Mouse (Mus musculus) neural tube, postnatal 0 days (tissue): ENCODE results near the gene Proser3. TPM values are rescaled to one million over a fixed set of nuclear protein-coding genes. Genes with fewer than 3 reads are reported as not detected.

ENCODE experiments used
- microRNA-seq: library from miRNA; unstranded; fragments of <30 nt; microRNA quantifications from one replicate; pipeline ENCODE4, GENCODE M21; 2016
- polyA plus RNA-seq: library from polyadenylated mRNA; unstranded; fragments of >200 nt; fragmentation: Nextera tagmentation; extraction: Ambion mirVana; gene quantifications from 2 replicates; pipeline ENCODE4 v1.2.1, GENCODE M21; 2015

Proser3 gene
- polyA plus RNA-seq: 3.0 and 4.7 TPM in 2 replicates

GRCm38 (mm10) chr7:30552102-30553020, at the start of gene Proser3, which contains the start of gene Hspb6:
Gene Proser3, minus strand, starts transcription at chr7:30552299.
Gene Hspb6, plus strand, starts transcription at chr7:30552178.

GRCm38 (mm10) chr7:30598786-30599185, 46.7 kb upstream of the Proser3 start, which contains the start of gene Zbtb32:
Gene Zbtb32, minus strand, starts transcription at chr7:30598909.

DNA sequence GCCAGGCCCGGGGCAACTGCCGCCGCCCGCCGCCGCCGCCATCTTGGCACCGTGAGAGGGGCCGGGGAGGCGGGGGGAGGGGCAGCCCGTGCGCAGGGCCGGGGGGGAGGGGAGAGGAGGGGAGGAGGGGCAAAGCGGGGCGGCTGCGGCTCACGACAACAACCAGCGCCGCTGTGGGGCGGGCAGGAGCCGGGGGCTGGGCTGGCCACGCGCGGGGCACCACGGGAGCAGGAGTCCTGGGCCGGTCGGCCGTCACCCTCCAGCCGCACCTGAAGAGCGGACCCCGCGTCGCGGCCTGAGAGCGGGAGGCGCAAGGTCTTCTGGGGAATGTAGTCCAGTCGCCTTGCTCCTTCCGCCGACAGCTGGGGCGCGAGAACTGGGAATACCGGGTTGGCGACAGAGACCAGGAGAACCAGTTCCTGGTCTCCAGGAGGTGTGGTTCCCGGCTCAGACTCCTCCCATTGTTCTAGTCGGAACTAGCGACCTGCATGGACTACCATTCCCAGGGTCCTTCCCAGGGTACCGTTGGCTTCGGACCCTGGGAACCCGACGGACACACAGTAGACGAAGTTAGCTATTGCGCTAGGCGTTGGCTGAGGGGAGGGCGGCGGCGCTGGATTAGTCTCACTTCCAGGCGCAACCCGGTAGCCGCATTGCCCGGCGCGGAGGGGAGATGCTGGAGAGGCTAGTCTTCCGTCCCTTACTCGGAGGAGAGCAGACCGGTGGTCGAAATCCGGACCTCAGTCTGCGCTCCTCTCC, 36.8 kb upstream of the Proser3 start, which contains the start of gene Kmt2b:
Gene Kmt2b, minus strand, starts transcription at position 51 of the 759 bp plus-strand sequence.

DNA sequence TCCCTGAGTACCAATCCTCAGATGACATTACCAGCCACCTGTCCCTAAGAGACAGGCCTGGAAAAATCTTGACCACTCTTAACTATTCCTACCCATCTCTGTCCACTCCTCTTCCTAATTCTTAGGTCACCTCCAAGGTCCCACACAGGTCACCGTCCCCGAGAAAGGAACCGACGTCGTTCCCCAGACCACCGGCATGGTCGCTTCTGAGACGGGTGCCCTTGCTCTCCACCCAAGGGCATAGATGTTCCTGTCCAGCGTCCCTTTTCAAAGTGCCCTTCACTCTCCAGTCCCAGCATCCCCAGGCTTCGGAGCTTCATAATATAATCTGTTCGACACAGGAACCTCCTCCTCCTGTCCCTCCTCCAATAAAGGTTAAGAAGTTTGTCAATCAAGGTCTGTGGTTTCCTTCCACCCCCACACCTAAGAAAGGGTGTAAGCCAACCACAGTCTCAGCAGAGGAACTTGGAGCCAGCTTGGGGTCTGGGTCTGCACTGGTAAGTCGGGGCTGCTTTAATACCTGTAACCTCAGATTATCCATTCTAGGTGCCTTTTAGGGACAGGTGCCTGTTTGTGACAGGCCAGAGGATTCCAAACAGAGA, 13.0 kb upstream of the Proser3 start, which contains the start of gene Igflr1:
Gene Igflr1, plus strand, starts transcription at position 458 of the 602 bp plus-strand sequence.

GRCm38 (mm10) chr7:30563117-30563905, 11.2 kb upstream of the Proser3 start, which contains the start of the genes U2af1l4, Gm49396 and Psenen:
Gene U2af1l4, plus strand, starts transcription at chr7:30563301.
Gene Gm49396, plus strand, starts transcription at chr7:30563344.
Gene Psenen, minus strand, starts transcription at chr7:30563627.

DNA sequence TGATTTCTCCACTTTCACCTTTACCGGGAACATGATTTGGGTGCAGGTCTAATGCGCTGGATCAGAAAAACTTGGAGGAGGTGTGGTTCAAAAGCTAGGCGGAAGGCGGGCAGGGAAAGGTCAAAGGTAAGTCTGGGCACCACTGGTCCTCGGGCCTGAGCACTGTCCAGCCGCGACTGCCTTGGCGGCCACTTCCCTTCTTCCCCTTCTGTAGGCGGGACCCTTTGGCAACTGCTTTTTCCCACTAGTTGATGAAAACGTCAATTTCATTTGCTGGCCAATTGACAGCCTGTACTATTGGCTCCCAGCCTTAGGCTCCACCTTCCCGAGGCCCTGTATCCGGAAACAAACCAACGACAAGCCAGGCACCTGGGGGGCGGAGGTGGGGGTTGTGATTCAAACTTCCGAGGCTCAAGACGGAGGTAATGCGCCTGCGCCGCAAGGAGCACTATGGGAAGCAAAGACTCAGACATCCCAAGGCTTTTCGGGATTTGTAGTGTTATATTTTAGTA, 7.4 kb upstream of the Proser3 start, which contains the start of gene Lin37:
Gene Lin37, minus strand, starts transcription at position 396 of the 512 bp plus-strand sequence.

DNA sequence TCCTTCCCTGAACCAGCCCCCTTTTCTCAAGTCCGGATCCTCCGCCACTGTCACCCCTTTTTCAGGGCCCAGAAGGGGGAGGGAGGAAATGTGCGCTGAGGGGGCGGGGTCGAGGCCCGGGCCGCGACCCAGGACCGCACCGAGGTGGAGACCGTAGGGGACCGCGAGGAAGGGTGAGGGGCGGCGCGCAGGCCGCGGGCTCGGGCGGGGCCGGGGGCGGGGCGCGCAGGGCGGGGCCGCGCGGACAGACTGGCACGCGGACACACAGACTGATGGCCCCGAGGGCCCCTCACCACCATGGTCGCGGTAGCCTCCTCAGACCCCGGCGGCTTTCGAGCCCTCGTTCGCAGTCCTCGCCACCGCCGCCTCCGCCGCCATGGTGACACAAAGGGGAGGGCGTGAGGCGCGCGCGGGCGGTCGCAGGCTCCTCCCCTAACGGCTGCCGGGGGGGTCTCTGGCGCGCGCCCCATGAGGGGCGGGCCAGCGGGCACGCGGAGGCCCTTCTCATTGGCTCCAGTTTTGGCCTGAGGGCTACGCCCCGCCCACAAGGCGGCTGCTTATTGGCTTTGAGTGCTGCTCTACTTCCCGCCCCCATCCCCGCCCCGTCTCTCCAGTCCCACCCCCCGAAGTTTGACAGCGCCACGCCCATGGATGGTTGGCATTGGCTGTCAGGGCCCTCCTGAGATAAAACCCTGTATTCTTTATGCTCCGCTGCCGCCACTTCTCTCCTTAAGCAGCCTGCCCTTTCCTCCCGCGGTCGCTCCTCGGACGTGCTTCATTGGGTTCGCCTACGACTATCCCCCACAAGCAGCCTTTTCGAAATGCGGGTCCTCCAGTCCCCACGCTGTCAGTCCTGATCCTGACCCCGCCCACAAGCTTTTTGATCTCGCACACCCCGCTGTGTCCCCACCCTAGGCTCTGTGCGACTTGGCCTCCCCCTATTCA, 17.2 kb downstream of the Proser3 start, which contains the start of gene Arhgap33:
Gene Arhgap33, minus strand, starts transcription at position 428 of the 945 bp plus-strand sequence.

GRCm38 (mm10) chr7:30493401-30493931, 58.6 kb downstream of the Proser3 start, which contains the start of gene Prodh2:
Gene Prodh2, plus strand, starts transcription at chr7:30493622.

Small RNAs within 50 kb of the gene (microRNA-seq; reads per million reads assigned to microRNA genes)
- gene Gm38670 (0.87 reads per million), gene Mir3569 (not detected)

Other genes with a start within 250 kb of the Proser3 start
- 129 and 146 TPM in 2 replicates for gene Alkbh6, start 243.6 kb downstream of the Proser3 start, polyA plus RNA-seq
- gene Syne4, start 237.5 kb downstream of the Proser3 start, polyA plus RNA-seq: 12.1 and 14.5 TPM in 2 replicates
- gene E130208F15Rik, start 230.6 kb downstream of the Proser3 start, polyA plus RNA-seq: not detected in 2 replicates
- gene Sdhaf1, start 228.4 kb downstream of the Proser3 start, polyA plus RNA-seq: 20.0 and 20.8 TPM in 2 replicates
- 17.5 and 17.7 TPM in 2 replicates for gene Lrfn3, start 189.5 kb downstream of the Proser3 start, polyA plus RNA-seq
- 65.9 and 77.3 TPM in 2 replicates for gene Tyrobp, start 138.5 kb downstream of the Proser3 start, polyA plus RNA-seq
- gene Hcst, start 132.4 kb downstream of the Proser3 start, polyA plus RNA-seq: 0.81 and 1.1 TPM in 2 replicates
- 2.8 and 3.3 TPM in 2 replicates for gene Nfkbid, start 130.6 kb downstream of the Proser3 start, polyA plus RNA-seq
- gene Aplp1, start 106.8 kb downstream of the Proser3 start, polyA plus RNA-seq: 663 and 695 TPM in 2 replicates
- 0.46 and 0.90 TPM in 2 replicates for gene Kirrel2, start 94.6 kb downstream of the Proser3 start, polyA plus RNA-seq
- 0.06 and 0.13 TPM in 2 replicates for gene Nphs1, start 94.0 kb downstream of the Proser3 start, polyA plus RNA-seq
- gene Prodh2, start 58.7 kb downstream of the Proser3 start, polyA plus RNA-seq: 0.43 TPM in 1 of 2 replicates, not detected in the other
- gene Arhgap33, start 17.2 kb downstream of the Proser3 start, polyA plus RNA-seq: 45.5 and 62.8 TPM in 2 replicates
- gene Hspb6, start 121 bp downstream of the Proser3 start, polyA plus RNA-seq: 19.0 and 20.8 TPM in 2 replicates
- 51.7 and 55.9 TPM in 2 replicates for gene Lin37, start 7.5 kb upstream of the Proser3 start, polyA plus RNA-seq
- 102 and 106 TPM in 2 replicates for gene U2af1l4, start 11.0 kb upstream of the Proser3 start, polyA plus RNA-seq
- 6.7 and 8.0 TPM in 2 replicates for gene Gm49396, start 11.0 kb upstream of the Proser3 start, polyA plus RNA-seq
- gene Psenen, start 11.3 kb upstream of the Proser3 start, polyA plus RNA-seq: 161 and 167 TPM in 2 replicates
- 1.6 and 4.3 TPM in 2 replicates for gene Igflr1, start 13.1 kb upstream of the Proser3 start, polyA plus RNA-seq
- gene Kmt2b, start 36.4 kb upstream of the Proser3 start, polyA plus RNA-seq: 5.3 and 8.5 TPM in 2 replicates
- 0.20 and 0.44 TPM in 2 replicates for gene Zbtb32, start 46.6 kb upstream of the Proser3 start, polyA plus RNA-seq
- gene Upk1a, start 60.5 kb upstream of the Proser3 start, polyA plus RNA-seq: 0.31 and 0.53 TPM in 2 replicates
- 1,537 and 1,621 TPM in 2 replicates for gene Cox6b1, start 73.9 kb upstream of the Proser3 start, polyA plus RNA-seq
- gene Etv2, start 83.6 kb upstream of the Proser3 start, polyA plus RNA-seq: 0.14 TPM in 1 of 2 replicates, not detected in the other
- 120 and 125 TPM in 2 replicates for gene Rbm42, start 98.0 kb upstream of the Proser3 start, polyA plus RNA-seq
- gene Haus5, start 112.7 kb upstream of the Proser3 start, polyA plus RNA-seq: 16.8 and 18.2 TPM in 2 replicates
- gene Pmis2, start 119.3 kb upstream of the Proser3 start, polyA plus RNA-seq: not detected in 2 replicates
- gene 2200002J24Rik, start 146.6 kb upstream of the Proser3 start, polyA plus RNA-seq: not detected in 2 replicates
- 6.1 and 6.3 TPM in 2 replicates for gene Atp4a, start 159.9 kb upstream of the Proser3 start, polyA plus RNA-seq
- gene Tmem147, start 177.2 kb upstream of the Proser3 start, polyA plus RNA-seq: 359 and 361 TPM in 2 replicates
- 0.43 and 0.98 TPM in 2 replicates for gene Gapdhs, start 191.4 kb upstream of the Proser3 start, polyA plus RNA-seq
- 3.3 and 3.7 TPM in 2 replicates for gene Sbsn, start 199.2 kb upstream of the Proser3 start, polyA plus RNA-seq
- 5.9 and 7.8 TPM in 2 replicates for gene Dmkn, start 211.5 kb upstream of the Proser3 start, polyA plus RNA-seq
- 7.9 and 15.2 TPM in 2 replicates for gene Krtdap, start 235.6 kb upstream of the Proser3 start, polyA plus RNA-seq